Comparison of ENCODE assay signal across 31 mouse cellular contexts in the genomic region with DNA sequence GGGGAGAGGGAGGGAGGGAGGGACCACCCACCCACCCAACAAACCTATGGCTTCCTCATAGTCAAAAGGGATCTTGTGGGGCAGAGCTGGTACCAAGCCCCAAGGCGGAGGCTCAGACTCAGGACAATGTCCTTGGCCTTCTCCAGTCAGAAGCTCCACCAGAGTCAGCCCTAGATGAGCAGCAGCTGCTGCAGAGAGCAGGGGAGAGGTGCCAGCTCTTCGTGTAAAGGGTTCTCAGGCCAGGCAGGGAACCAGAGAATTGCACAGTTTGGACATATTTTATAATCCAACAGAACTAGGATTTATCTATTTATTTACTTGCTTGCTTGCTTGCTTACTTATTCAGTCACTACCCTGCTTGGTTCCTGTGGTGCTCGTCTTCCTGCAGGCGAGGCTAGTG. TPM values are rescaled to one million over a fixed set of nuclear protein-coding genes. Genes with fewer than 3 reads are reported as not detected.
DNase-seq lines count a peak whose midpoint lies in the region; ATAC-seq lines count a peak whose summit lies in the region.
"Had no signal": no experiment of that assay in that cellular context is flagged by ENCODE, and none has a peak within 500 bp of the region (broad histone marks: within the 10 kb centered on the region; RNA-seq: fewer than 3 reads in every experiment).

No protein-coding gene starts in this region.

- DNase-seq in adrenal gland, postnatal 10 days = peak; percentile 36
- DNase-seq in adrenal gland, postnatal 4 days (ENCODE audit: low spot score in 2 of 2) = no peak
- DNase-seq in hindbrain, embryonic 11.5 days (ENCODE audit: low spot score) = no peak
- peak; percentile 71 for DNase-seq in adipocyte (ENCODE audit: low spot score)
- peak; percentile 46 to 47 for DNase-seq in adrenal gland, postnatal 36 days
- DNase-seq in frontal cortex, postnatal 14 days (ENCODE audit: low spot score in 2 of 2) = no peak
- DNase-seq: cerebellum, adult 8-10 months; cerebellum, postnatal 36 days; kidney, adult 2 months; kidney, postnatal 36 days; lung, embryonic 14.5 days; lung, postnatal 14 days; right cerebral cortex, adult 18-20 months; thymus, adult 2 months; thymus, postnatal 36 days had no signal

- 75% methylated on average over 4 of the region's 4 CpGs for WGBS in hindbrain, embryonic 13.5 days
- WGBS in hindbrain, embryonic 11.5 days = 80% methylated on average over 4 of the region's 4 CpGs

- H3K9me3 ChIP-seq in hindbrain, embryonic 13.5 days = no peaks in the 10 kb centered on the region
- H3K9me3 ChIP-seq in hindbrain, embryonic 11.5 days (ENCODE audit: control insufficient read depth, low read length) = no peaks in the 10 kb centered on the region
- H3K9me3 ChIP-seq: heart, embryonic 15.5 days; intestine, embryonic 15.5 days; limb, embryonic 12.5 days; liver, embryonic 15.5 days had no signal

- H3K36me3 ChIP-seq in hindbrain, embryonic 13.5 days = peaks cover 10% of the 10 kb centered on the region; the same call in 1 of the 2 replicates
- no peaks in the 10 kb centered on the region for H3K36me3 ChIP-seq in hindbrain, embryonic 11.5 days (ENCODE audit: control insufficient read depth, insufficient read depth, low read length)
- H3K36me3 ChIP-seq: heart, embryonic 15.5 days; intestine, embryonic 15.5 days; liver, embryonic 15.5 days had no signal

- H3K9ac ChIP-seq in hindbrain, embryonic 13.5 days = peak overlapping the region; percentile 60; the same call in 1 of the 2 replicates
- no peak overlapping the region for H3K9ac ChIP-seq in hindbrain, embryonic 11.5 days (ENCODE audit: low read depth, low read length)
- H3K9ac ChIP-seq: heart, embryonic 15.5 days; intestine, embryonic 15.5 days; limb, embryonic 12.5 days; liver, embryonic 15.5 days; lung, embryonic 14.5 days had no signal

- no peak overlapping the region for H3K4me3 ChIP-seq in hindbrain, embryonic 13.5 days
- H3K4me3 ChIP-seq in hindbrain, embryonic 11.5 days (ENCODE audit: low read depth, low read length) = no peak overlapping the region
- H3K4me3 ChIP-seq: heart, embryonic 15.5 days; intestine, embryonic 15.5 days; layer of hippocampus, adult 2 months; left cerebral cortex, adult 2 months; limb, embryonic 12.5 days; liver, embryonic 15.5 days had no signal

- 0 out of 2 replicates have a peak, but pooled peaks cover 11% of the 10 kb centered on the region for H3K27me3 ChIP-seq in hindbrain, embryonic 13.5 days
- H3K27me3 ChIP-seq in hindbrain, embryonic 11.5 days (ENCODE audit: control insufficient read depth, insufficient read depth, low read length) = no peaks in the 10 kb centered on the region; the same call in none of the 2 replicates

- peaks cover 49% of the 10 kb centered on the region for H3K4me1 ChIP-seq in hindbrain, embryonic 13.5 days (replicated peaks)
- H3K4me1 ChIP-seq in hindbrain, embryonic 11.5 days (replicated peaks; ENCODE audit: control insufficient read depth, insufficient read depth, low read length) = peaks cover 4% of the 10 kb centered on the region; the same call in 1 of the 2 replicates

- ATAC-seq in hindbrain, embryonic 13.5 days (ENCODE audit: low FRiP score) = no peak
- no peak for ATAC-seq in hindbrain, embryonic 11.5 days (ENCODE audit: low FRiP score)
- ATAC-seq: forebrain, embryonic 14.5 days; hindbrain, postnatal 0 days; intestine, embryonic 15.5 days; Patski had no signal

- H3K4me2 ChIP-seq in hindbrain, embryonic 13.5 days = no peak overlapping the region
- no peak overlapping the region for H3K4me2 ChIP-seq in hindbrain, embryonic 11.5 days (replicated peaks; ENCODE audit: low read depth, low read length)
- H3K4me2 ChIP-seq: heart, embryonic 15.5 days; intestine, embryonic 15.5 days; limb, embryonic 12.5 days; liver, embryonic 15.5 days; lung, embryonic 14.5 days had no signal

- H3K27ac ChIP-seq in hindbrain, embryonic 13.5 days = no peak overlapping the region
- H3K27ac ChIP-seq in hindbrain, embryonic 11.5 days (ENCODE audit: low read depth, low read length) = no peak overlapping the region
- H3K27ac ChIP-seq: heart, embryonic 15.5 days; hindbrain, postnatal 0 days; intestine, embryonic 15.5 days; layer of hippocampus, adult 2 months; left cerebral cortex, adult 2 months; limb, embryonic 12.5 days; liver, embryonic 15.5 days had no signal

RNA-seq across cellular contexts. Expression of a gene that starts 1.5 kb away (rescaled TPM):
- under 1 TPM in 1 of 2 experiments, not detected in 1; 0.30 TPM for total RNA-seq in adrenal gland, postnatal 10 days (2021)
- under 1 TPM in 1 of 2 experiments, not detected in 1; 0.28 TPM for total RNA-seq in adrenal gland, postnatal 4 days (2021)
- polyA plus RNA-seq in hindbrain, embryonic 13.5 days (2015; fragmentation: Nextera tagmentation; extraction: Ambion mirVana) = 3.3 and 3.7 TPM in 2 replicates
- polyA plus RNA-seq in hindbrain, embryonic 11.5 days (2014; fragmentation: Nextera tagmentation; extraction: Ambion mirVana) = 2.3 and 3.0 TPM in 2 replicates
- not detected for total RNA-seq in adrenal gland, postnatal 36 days (2021)
- total RNA-seq: gastrocnemius, adult 8-10 months; heart, postnatal 25 days; liver, adult 2 months; MEL; neutrophil, adult 5-6 weeks had no signal
- polyA plus RNA-seq: gonadal fat pad, adult 2 months; kidney, adult 2 months; limb, embryonic 12.5 days; liver, adult 2 months; liver, embryonic 15.5 days; lung, embryonic 14.5 days; Patski had no signal

RNA-seq across cellular contexts. Expression of a gene that starts 17.7 kb away (rescaled TPM):
- total RNA-seq in adrenal gland, postnatal 10 days (2021) = 10 to 100 TPM; 27.7 to 32.6 TPM
- 10 to 100 TPM; 31.5 to 36.5 TPM for total RNA-seq in adrenal gland, postnatal 4 days (2021)
- 54.2 and 54.4 TPM in 2 replicates for polyA plus RNA-seq in hindbrain, embryonic 13.5 days (2015; fragmentation: Nextera tagmentation; extraction: Ambion mirVana)
- polyA plus RNA-seq in hindbrain, embryonic 11.5 days (2014; fragmentation: Nextera tagmentation; extraction: Ambion mirVana) = 53.1 and 53.5 TPM in 2 replicates
- total RNA-seq in adrenal gland, postnatal 36 days (2021) = 10 to 100 TPM; 26.7 to 32.5 TPM

RNA-seq across cellular contexts. Expression of a gene that starts 18.5 kb away (rescaled TPM):
- total RNA-seq in adrenal gland, postnatal 10 days (2021) = 10 to 100 TPM; 28.9 to 35.4 TPM
- 10 to 100 TPM; 32.3 to 32.9 TPM for total RNA-seq in adrenal gland, postnatal 4 days (2021)
- polyA plus RNA-seq in hindbrain, embryonic 13.5 days (2015; fragmentation: Nextera tagmentation; extraction: Ambion mirVana) = 41.8 and 50.5 TPM in 2 replicates
- 25.9 and 27.6 TPM in 2 replicates for polyA plus RNA-seq in hindbrain, embryonic 11.5 days (2014; fragmentation: Nextera tagmentation; extraction: Ambion mirVana)
- 10 to 100 TPM; 13.0 to 18.9 TPM for total RNA-seq in adrenal gland, postnatal 36 days (2021)

RNA-seq across cellular contexts. Expression of a gene that starts 26.4 kb away (rescaled TPM):
- 10 to 100 TPM; 65.5 to 70.9 TPM for total RNA-seq in adrenal gland, postnatal 10 days (2021)
- total RNA-seq in adrenal gland, postnatal 4 days (2021) = 100 to 1,000 TPM; 102 to 105 TPM
- 74.9 and 81.9 TPM in 2 replicates for polyA plus RNA-seq in hindbrain, embryonic 13.5 days (2015; fragmentation: Nextera tagmentation; extraction: Ambion mirVana)
- 77.3 and 79.9 TPM in 2 replicates for polyA plus RNA-seq in hindbrain, embryonic 11.5 days (2014; fragmentation: Nextera tagmentation; extraction: Ambion mirVana)
- 10 to 100 TPM; 74.7 to 76.3 TPM for total RNA-seq in adrenal gland, postnatal 36 days (2021)

RNA-seq across cellular contexts. Expression of a gene that starts 35.4 kb away (rescaled TPM):
- 10 to 100 TPM; 27.1 to 37.6 TPM for total RNA-seq in adrenal gland, postnatal 10 days (2021)
- 10 to 100 TPM; 33.2 to 36.2 TPM for total RNA-seq in adrenal gland, postnatal 4 days (2021)
- polyA plus RNA-seq in hindbrain, embryonic 13.5 days (2015; fragmentation: Nextera tagmentation; extraction: Ambion mirVana) = 14.5 and 16.4 TPM in 2 replicates
- polyA plus RNA-seq in hindbrain, embryonic 11.5 days (2014; fragmentation: Nextera tagmentation; extraction: Ambion mirVana) = 11.2 and 13.6 TPM in 2 replicates
- total RNA-seq in adrenal gland, postnatal 36 days (2021) = 10 to 100 TPM; 12.8 to 14.9 TPM

Comparison
In these comparisons a context has a peak if more than half of its experiments do, and no peak if none do; other contexts are left out.
1. DNase-seq: peak in adrenal gland, postnatal 10 days (single experiment), adipocyte (single experiment) and adrenal gland, postnatal 36 days (2 of 2); none in adrenal gland, postnatal 4 days (0 of 2), hindbrain, embryonic 11.5 days (single experiment) and frontal cortex, postnatal 14 days (0 of 2).